Mouse (Mus musculus): Measurements from ENCODE around the gene Itpk1. TPM values are rescaled to one million over a fixed set of nuclear protein-coding genes. Genes with fewer than 3 reads are reported as not detected.

Itpk1 gene
- polyA plus RNA-seq, 1 experiment from 2014 or later, result 28.0 TPM

- no peaks in the 10 kb centered on the region for H3K36me3 ChIP-seq
- 0 out of 2 replicates have a peak overlapping the region, but pooled peaks have one; percentile 4 for H3K27ac ChIP-seq
- no peak overlapping the region for H3K4me3 ChIP-seq
- no peaks in the 10 kb centered on the region for H3K27me3 ChIP-seq (replicated peaks)
- H3K4me2 ChIP-seq (replicated peaks), result no peak overlapping the region
- H3K9me3 ChIP-seq, result no peaks in the 10 kb centered on the region
- peaks cover 68% of the 10 kb centered on the region for H3K4me1 ChIP-seq
- H3K9ac ChIP-seq, result no peak overlapping the region
- no peak for ATAC-seq (ENCODE audit: low FRiP score, low read depth)
- 8% methylated on average over 1 of the region's 1 CpGs for WGBS
These were observed 5.6 kb downstream of the Itpk1 start for GRCm38 (mm10) chr12:102699156-102699555.

- H3K4me1 ChIP-seq, result peaks cover 58% of the 10 kb centered on the region
These were observed 6.5 kb downstream of the Itpk1 start for GRCm38 (mm10) chr12:102698089-102698684.

GRCm38 (mm10) chr12:102697381-102697780, 7.3 kb downstream of the Itpk1 start:
- no peak for ATAC-seq (ENCODE audit: low FRiP score, low read depth)
- Histone ChIP-seq H3K4me1 (peaks cover 52% of the 10 kb centered on the region), H3K4me3 (no peak overlapping the region), H3K4me2 (replicated peaks) (no peak overlapping the region), H3K9me3 (no peaks in the 10 kb centered on the region), H3K9ac (no peak overlapping the region), H3K27me3 (replicated peaks) (no peaks in the 10 kb centered on the region), H3K36me3 (no peaks in the 10 kb centered on the region; the same call in 1 of the 2 replicates), H3K27ac (no peak overlapping the region)
- 79% methylated on average over 7 of the region's 7 CpGs for WGBS

More at GRCm38 (mm10) chr12:102698089-102698684, 6.5 kb downstream of the Itpk1 start:
- no peaks in the 10 kb centered on the region for H3K27me3 ChIP-seq (replicated peaks)
- no peaks in the 10 kb centered on the region; the same call in 1 of the 2 replicates for H3K36me3 ChIP-seq
- no peaks in the 10 kb centered on the region for H3K9me3 ChIP-seq
- peak; percentile 73 for ATAC-seq (ENCODE audit: low FRiP score, low read depth)
- H3K27ac ChIP-seq, result peak overlapping the region; percentile 4; the same call in 1 of the 2 replicates
- H3K4me3 ChIP-seq, result no peak overlapping the region
- WGBS, result 8% methylated on average over 1 of the region's 1 CpGs
- H3K4me2 ChIP-seq (replicated peaks), result peak overlapping the region; percentile 27
- peak overlapping the region; percentile 29; the same call in 1 of the 2 replicates for H3K9ac ChIP-seq

- no peaks in the 10 kb centered on the region; the same call in 1 of the 2 replicates for H3K36me3 ChIP-seq
- ATAC-seq (ENCODE audit: low FRiP score, low read depth), result no peak
- no peaks in the 10 kb centered on the region for H3K9me3 ChIP-seq
- H3K27ac ChIP-seq, result no peak overlapping the region
- H3K9ac ChIP-seq, result no peak overlapping the region
- no peaks in the 10 kb centered on the region for H3K27me3 ChIP-seq (replicated peaks)
- no peak overlapping the region for H3K4me3 ChIP-seq
- H3K4me2 ChIP-seq (replicated peaks), result no peak overlapping the region
- WGBS, result 92% methylated on average over 14 of the region's 14 CpGs
- H3K4me1 ChIP-seq, result peaks cover 52% of the 10 kb centered on the region
These were observed 7.9 kb downstream of the Itpk1 start for GRCm38 (mm10) chr12:102696635-102697354.

GRCm38 (mm10) chr12:102695369-102696239, 9.1 kb downstream of the Itpk1 start:
- no peaks in the 10 kb centered on the region for H3K27me3 ChIP-seq (replicated peaks)
- H3K4me1 ChIP-seq, result peaks cover 55% of the 10 kb centered on the region
- 0 out of 2 replicates have a peak overlapping the region, but pooled peaks have one; percentile 3 for H3K4me2 ChIP-seq (replicated peaks)
- WGBS, result 56% methylated on average over 18 of the region's 18 CpGs
- no peak overlapping the region; the same call in 1 of the 2 replicates for H3K9ac ChIP-seq
- no peaks in the 10 kb centered on the region; the same call in 1 of the 2 replicates for H3K36me3 ChIP-seq
- no peak overlapping the region for H3K27ac ChIP-seq
- ATAC-seq (ENCODE audit: low FRiP score, low read depth), result no peak
- H3K4me3 ChIP-seq, result no peak overlapping the region
- H3K9me3 ChIP-seq, result no peaks in the 10 kb centered on the region

- H3K9ac ChIP-seq, result no peak overlapping the region
- H3K4me2 ChIP-seq (replicated peaks), result no peak overlapping the region
- no peak for ATAC-seq (ENCODE audit: low FRiP score, low read depth)
- no peaks in the 10 kb centered on the region for H3K9me3 ChIP-seq
- H3K4me3 ChIP-seq, result no peak overlapping the region
- H3K27ac ChIP-seq, result no peak overlapping the region
- WGBS, result 79% methylated on average over 7 of the region's 7 CpGs
- peaks cover 26% of the 10 kb centered on the region for H3K4me1 ChIP-seq
- H3K36me3 ChIP-seq, result no peaks in the 10 kb centered on the region; the same call in 1 of the 2 replicates
- no peaks in the 10 kb centered on the region for H3K27me3 ChIP-seq (replicated peaks)
These were observed 13.0 kb downstream of the Itpk1 start for GRCm38 (mm10) chr12:102691761-102692160.

- no peak overlapping the region for H3K9ac ChIP-seq
- 63% methylated on average over 11 of the region's 11 CpGs for WGBS
- H3K36me3 ChIP-seq, result no peaks in the 10 kb centered on the region; the same call in 1 of the 2 replicates
- H3K27ac ChIP-seq, result no peak overlapping the region
- H3K9me3 ChIP-seq, result no peaks in the 10 kb centered on the region
- H3K27me3 ChIP-seq (replicated peaks), result no peaks in the 10 kb centered on the region
- no peak overlapping the region for H3K4me2 ChIP-seq (replicated peaks)
- ATAC-seq (ENCODE audit: low FRiP score, low read depth), result no peak
- H3K4me1 ChIP-seq, result peaks cover 23% of the 10 kb centered on the region
- no peak overlapping the region for H3K4me3 ChIP-seq
These were observed 13.6 kb downstream of the Itpk1 start for GRCm38 (mm10) chr12:102691180-102691579.

GRCm38 (mm10) chr12:102689773-102690563, 14.8 kb downstream of the Itpk1 start:
- H3K27me3 ChIP-seq (replicated peaks), result no peaks in the 10 kb centered on the region
- H3K27ac ChIP-seq, result no peak overlapping the region
- peaks cover 22% of the 10 kb centered on the region for H3K4me1 ChIP-seq
- 88% methylated on average over 15 of the region's 15 CpGs for WGBS
- no peak for ATAC-seq (ENCODE audit: low FRiP score, low read depth)
- H3K9ac ChIP-seq, result no peak overlapping the region
- H3K9me3 ChIP-seq, result no peaks in the 10 kb centered on the region
- H3K36me3 ChIP-seq, result no peaks in the 10 kb centered on the region; the same call in 1 of the 2 replicates
- H3K4me2 ChIP-seq (replicated peaks), result no peak overlapping the region
- H3K4me3 ChIP-seq, result no peak overlapping the region

GRCm38 (mm10) chr12:102686321-102686720, 18.4 kb downstream of the Itpk1 start:
- Histone ChIP-seq H3K4me3 (no peak overlapping the region), H3K27ac (no peak overlapping the region)
- ATAC-seq (ENCODE audit: low FRiP score, low read depth), result no peak

GRCm38 (mm10) chr12:102685523-102685931, 19.2 kb downstream of the Itpk1 start:
- Histone ChIP-seq H3K27ac (no peak overlapping the region), H3K4me2 (replicated peaks) (no peak overlapping the region), H3K4me3 (no peak overlapping the region), H3K36me3 (no peaks in the 10 kb centered on the region), H3K9ac (no peak overlapping the region), H3K9me3 (no peaks in the 10 kb centered on the region), H3K4me1 (peaks cover 24% of the 10 kb centered on the region), H3K27me3 (replicated peaks) (no peaks in the 10 kb centered on the region)
- WGBS, result 26% methylated on average over 9 of the region's 9 CpGs
- ATAC-seq (ENCODE audit: low FRiP score, low read depth), result 0 out of 2 replicates have a peak, but pooled peaks have one; percentile 6

More at GRCm38 (mm10) chr12:102686321-102686720, 18.4 kb downstream of the Itpk1 start:
- no peak overlapping the region for H3K4me2 ChIP-seq (replicated peaks)
- WGBS, result 93% methylated on average over 5 of the region's 5 CpGs
- no peak overlapping the region for H3K9ac ChIP-seq
- H3K9me3 ChIP-seq, result no peaks in the 10 kb centered on the region
- H3K4me1 ChIP-seq, result peaks cover 28% of the 10 kb centered on the region
- H3K36me3 ChIP-seq, result no peaks in the 10 kb centered on the region
- H3K27me3 ChIP-seq (replicated peaks), result no peaks in the 10 kb centered on the region

GRCm38 (mm10) chr12:102684720-102685386, 19.9 kb downstream of the Itpk1 start:
- ATAC-seq (ENCODE audit: low FRiP score, low read depth), result no peak
- Histone ChIP-seq H3K4me3 (no peak overlapping the region), H3K4me2 (replicated peaks) (no peak overlapping the region), H3K27me3 (replicated peaks) (no peaks in the 10 kb centered on the region), H3K9me3 (no peaks in the 10 kb centered on the region), H3K4me1 (peaks cover 24% of the 10 kb centered on the region), H3K9ac (no peak overlapping the region), H3K36me3 (no peaks in the 10 kb centered on the region), H3K27ac (no peak overlapping the region)
- WGBS, result 74% methylated on average over 3 of the region's 3 CpGs

Data from neural tube, embryonic 12.5 days (tissue).